Mouse (Mus musculus): ENCODE measurements at regions not wholly inside any gene's neighbourhood (a gene's known extent, or its start where the extent isn't known, plus 50 kb on each side); places are given as distances from the start of the nearest gene placed in this dataset.
A peak's percentile ranks its signal among the peaks of the same experiment; 100 is the strongest.

DNA sequence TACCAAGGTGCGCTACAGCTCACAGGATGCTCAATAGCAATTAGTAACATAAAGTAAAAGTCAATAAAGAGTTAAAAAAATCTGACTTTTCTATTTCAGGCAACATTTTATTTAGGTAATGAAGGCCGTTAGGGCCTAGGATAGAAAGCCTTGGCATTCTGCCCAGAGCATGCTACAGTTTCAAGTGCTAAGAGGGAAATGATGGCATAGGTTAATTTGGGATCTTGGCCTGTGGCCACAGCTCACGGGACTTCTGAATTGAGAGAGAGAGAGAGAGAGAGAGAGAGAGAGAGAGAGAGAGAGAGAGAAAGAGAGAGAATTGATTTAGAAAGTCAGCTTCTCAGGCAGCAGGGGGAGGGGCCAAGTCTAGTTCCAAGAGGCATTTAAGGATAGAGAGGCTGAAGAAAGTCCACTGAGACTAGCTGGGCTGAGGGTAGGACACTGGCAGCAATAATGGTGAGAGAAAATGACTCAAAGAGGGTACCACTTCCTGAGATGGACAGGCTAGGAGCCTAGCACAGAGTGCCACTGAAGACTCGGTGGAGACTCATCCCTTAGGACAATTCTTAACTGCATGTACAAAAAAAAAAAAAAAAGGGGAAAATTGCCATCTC, 52.6 kb upstream of the Klf14 start:
- TF ChIP-seq CTCF (IDR thresholded peaks at IDR 0.05; ENCODE audit: low read depth), result no peak
- H3K4me1 ChIP-seq (replicated peaks; ENCODE audit: insufficient read depth, low read length), result no peaks in the 10 kb centered on the region
- no peaks in the 10 kb centered on the region for H3K36me3 ChIP-seq (ENCODE audit: insufficient read depth, low read length)
- ATAC-seq (replicated peaks; ENCODE audit: low FRiP score, low read depth), result no peak
- no peak overlapping the region for H3K9ac ChIP-seq (ENCODE audit: low read depth, low read length)
- H3K27me3 ChIP-seq (ENCODE audit: insufficient read depth, low read length), result no peaks in the 10 kb centered on the region
- 24% methylated on average over 4 of the region's 4 CpGs for WGBS
- no peaks in the 10 kb centered on the region; the same call in 1 of the 2 replicates for H3K9me3 ChIP-seq (replicated peaks; ENCODE audit: low read length)
- H3K27ac ChIP-seq, result no peak overlapping the region
- H3K4me2 ChIP-seq (ENCODE audit: low read length), result no peak overlapping the region
- peak; percentile 85 for DNase-seq (ENCODE audit: low spot score)
- H3K4me3 ChIP-seq (replicated peaks; ENCODE audit: low read depth, low read length), result no peak overlapping the region

DNA sequence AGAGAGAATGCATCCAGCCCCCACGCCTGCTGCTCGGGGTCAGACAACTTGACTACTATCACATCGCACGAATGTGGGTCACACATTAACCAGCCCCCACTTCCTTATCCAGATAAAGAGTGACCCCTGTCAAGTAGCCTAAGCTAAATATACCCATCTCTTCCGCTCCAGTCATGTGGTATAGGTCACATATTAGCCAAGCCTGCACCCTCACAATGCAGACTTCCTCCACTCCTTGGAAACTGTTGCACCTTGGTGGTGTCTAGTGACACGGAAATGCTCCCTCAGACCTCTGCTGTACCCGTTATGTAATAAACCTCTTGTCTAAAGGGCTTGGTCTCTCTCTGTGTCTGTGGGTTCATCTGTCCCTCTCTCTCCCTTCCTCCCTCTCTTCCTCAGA, 57.7 kb upstream of the Klf14 start:
- Histone ChIP-seq H3K27me3 (ENCODE audit: insufficient read depth, low read length) (no peaks in the 10 kb centered on the region), H3K4me3 (replicated peaks; ENCODE audit: low read depth, low read length) (no peak overlapping the region), H3K4me2 (ENCODE audit: low read length) (no peak overlapping the region), H3K9ac (ENCODE audit: low read depth, low read length) (no peak overlapping the region), H3K27ac (no peak overlapping the region), H3K4me1 (replicated peaks; ENCODE audit: insufficient read depth, low read length) (no peaks in the 10 kb centered on the region), H3K9me3 (replicated peaks; ENCODE audit: low read length) (no peaks in the 10 kb centered on the region), H3K36me3 (ENCODE audit: insufficient read depth, low read length) (no peaks in the 10 kb centered on the region)
- DNase-seq (ENCODE audit: low spot score) (no peak), ATAC-seq (replicated peaks; ENCODE audit: low FRiP score, low read depth) (no peak)
- no peak for TF ChIP-seq CTCF (IDR thresholded peaks at IDR 0.05; ENCODE audit: low read depth)
- WGBS, result 22% methylated on average over 7 of the region's 7 CpGs

DNA sequence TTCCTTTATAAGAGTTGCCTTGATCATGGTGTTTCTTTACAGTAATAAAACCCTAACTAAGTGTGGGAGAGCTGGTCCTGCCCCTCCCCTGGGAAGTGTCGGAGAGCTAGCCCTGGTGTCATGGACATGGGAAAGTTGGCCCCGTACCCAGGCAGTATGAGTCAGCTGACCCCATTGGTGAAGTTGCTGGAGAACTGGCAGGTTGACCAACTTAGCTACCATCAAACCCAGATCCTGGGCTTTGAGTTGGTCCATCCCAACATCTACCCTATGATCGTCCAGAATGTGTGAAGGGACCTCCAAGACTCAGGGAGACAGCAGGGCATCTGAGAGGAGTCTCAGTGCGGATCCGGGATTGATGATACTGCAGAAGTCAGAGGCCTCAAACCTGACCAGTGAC, 62.9 kb upstream of the Klf14 start:
- H3K9ac ChIP-seq (ENCODE audit: low read depth, low read length), result no peak overlapping the region
- no peaks in the 10 kb centered on the region for H3K4me1 ChIP-seq (replicated peaks; ENCODE audit: insufficient read depth, low read length)
- ATAC-seq (replicated peaks; ENCODE audit: low FRiP score, low read depth) (no peak), DNase-seq (ENCODE audit: low spot score) (no peak)
- no peak overlapping the region for H3K4me2 ChIP-seq (ENCODE audit: low read length)
- H3K9me3 ChIP-seq (replicated peaks; ENCODE audit: low read length), result no peaks in the 10 kb centered on the region
- no peaks in the 10 kb centered on the region for H3K27me3 ChIP-seq (ENCODE audit: insufficient read depth, low read length)
- no peak overlapping the region for H3K27ac ChIP-seq
- no peak for TF ChIP-seq CTCF (IDR thresholded peaks at IDR 0.05; ENCODE audit: low read depth)
- WGBS, result 80% methylated on average over 5 of the region's 5 CpGs
- H3K36me3 ChIP-seq (ENCODE audit: insufficient read depth, low read length), result no peaks in the 10 kb centered on the region
- H3K4me3 ChIP-seq (replicated peaks; ENCODE audit: low read depth, low read length), result no peak overlapping the region

DNA sequence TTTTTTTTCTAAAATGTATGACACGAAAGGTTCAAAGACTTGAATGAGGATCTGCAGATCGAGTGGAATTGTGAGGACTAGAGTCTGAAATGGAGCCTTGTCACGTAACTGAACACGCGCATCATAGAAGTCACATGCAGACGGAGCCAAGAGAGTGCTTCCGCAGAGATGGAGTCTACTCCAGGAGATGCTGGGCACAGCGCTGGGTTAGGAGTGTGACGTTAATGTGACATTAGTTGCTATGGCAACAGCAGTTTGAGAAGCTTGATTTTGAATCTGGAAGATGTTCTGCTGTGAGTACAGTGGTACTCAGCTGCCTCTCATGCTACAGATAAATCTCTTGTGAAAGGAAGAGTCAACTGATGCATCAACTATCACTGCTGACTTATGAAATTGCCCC, 70.9 kb upstream of the Klf14 start:
- Histone ChIP-seq H3K27me3 (ENCODE audit: insufficient read depth, low read length) (no peaks in the 10 kb centered on the region), H3K4me3 (replicated peaks; ENCODE audit: low read depth, low read length) (no peak overlapping the region), H3K4me1 (replicated peaks; ENCODE audit: insufficient read depth, low read length) (no peaks in the 10 kb centered on the region), H3K9ac (ENCODE audit: low read depth, low read length) (no peak overlapping the region), H3K36me3 (ENCODE audit: insufficient read depth, low read length) (no peaks in the 10 kb centered on the region), H3K9me3 (replicated peaks; ENCODE audit: low read length) (no peaks in the 10 kb centered on the region), H3K4me2 (ENCODE audit: low read length) (no peak overlapping the region), H3K27ac (no peak overlapping the region)
- no peak for TF ChIP-seq CTCF (IDR thresholded peaks at IDR 0.05; ENCODE audit: low read depth)
- DNase-seq (ENCODE audit: low spot score) (no peak), ATAC-seq (replicated peaks; ENCODE audit: low FRiP score, low read depth) (no peak)
- WGBS, result 89% methylated on average over 9 of the region's 9 CpGs

DNA sequence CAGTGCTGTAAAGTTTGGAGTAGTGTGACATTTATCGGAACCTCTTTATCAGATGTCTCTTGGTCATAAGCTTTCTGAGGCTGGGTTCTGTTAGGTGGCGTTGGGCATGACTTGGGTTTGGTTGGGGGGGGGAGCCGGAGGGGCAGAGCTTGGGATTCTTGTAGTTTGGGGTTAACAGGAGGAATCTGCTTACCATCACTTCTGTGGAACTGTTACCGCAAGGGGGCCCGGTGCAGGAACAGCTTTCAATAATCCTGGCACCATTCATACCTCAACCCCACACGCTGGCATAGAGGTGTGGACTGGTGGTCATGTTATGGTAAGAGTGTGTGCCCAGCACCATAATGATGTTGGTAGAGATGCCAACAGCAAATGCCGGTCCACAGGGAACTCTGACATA, 72.1 kb upstream of the Klf14 start:
- H3K4me2 ChIP-seq (ENCODE audit: low read length), result no peak overlapping the region
- 85% methylated on average over 7 of the region's 7 CpGs for WGBS
- H3K9ac ChIP-seq (ENCODE audit: low read depth, low read length), result no peak overlapping the region
- no peak for TF ChIP-seq CTCF (IDR thresholded peaks at IDR 0.05; ENCODE audit: low read depth)
- H3K27ac ChIP-seq, result no peak overlapping the region
- H3K9me3 ChIP-seq (replicated peaks; ENCODE audit: low read length), result no peaks in the 10 kb centered on the region
- H3K36me3 ChIP-seq (ENCODE audit: insufficient read depth, low read length), result no peaks in the 10 kb centered on the region
- no peak for ATAC-seq (replicated peaks; ENCODE audit: low FRiP score, low read depth)
- DNase-seq (ENCODE audit: low spot score), result no peak
- H3K4me1 ChIP-seq (replicated peaks; ENCODE audit: insufficient read depth, low read length), result no peaks in the 10 kb centered on the region
- H3K4me3 ChIP-seq (replicated peaks; ENCODE audit: low read depth, low read length), result no peak overlapping the region
- no peaks in the 10 kb centered on the region for H3K27me3 ChIP-seq (ENCODE audit: insufficient read depth, low read length)

DNA sequence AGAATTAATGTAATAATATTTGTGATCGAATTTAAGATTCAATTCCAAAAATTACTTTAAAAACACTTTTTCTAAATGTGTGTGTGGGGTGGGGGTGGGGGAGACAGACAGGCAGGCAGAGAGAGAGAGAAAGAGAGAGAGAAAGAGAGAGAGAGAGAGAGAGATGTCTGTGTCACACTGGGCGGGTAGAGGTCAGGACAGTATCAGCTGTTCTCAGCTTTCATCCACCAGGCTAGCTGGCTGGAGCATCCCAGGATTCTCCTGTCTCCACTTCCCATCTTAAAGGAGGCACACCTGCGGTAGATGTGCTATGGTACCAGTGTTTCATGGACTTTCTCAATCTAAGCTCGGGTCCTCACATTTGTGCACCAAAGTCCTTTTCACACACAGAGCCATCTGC, 73.3 kb upstream of the Klf14 start:
- H3K4me2 ChIP-seq (ENCODE audit: low read length), result no peak overlapping the region
- TF ChIP-seq CTCF (IDR thresholded peaks at IDR 0.05; ENCODE audit: low read depth), result no peak
- 88% methylated on average over 4 of the region's 4 CpGs for WGBS
- H3K4me3 ChIP-seq (replicated peaks; ENCODE audit: low read depth, low read length), result no peak overlapping the region
- no peaks in the 10 kb centered on the region for H3K4me1 ChIP-seq (replicated peaks; ENCODE audit: insufficient read depth, low read length)
- H3K27me3 ChIP-seq (ENCODE audit: insufficient read depth, low read length), result no peaks in the 10 kb centered on the region
- ATAC-seq (replicated peaks; ENCODE audit: low FRiP score, low read depth) (no peak), DNase-seq (ENCODE audit: low spot score) (no peak)
- no peak overlapping the region for H3K9ac ChIP-seq (ENCODE audit: low read depth, low read length)
- no peak overlapping the region for H3K27ac ChIP-seq
- H3K36me3 ChIP-seq (ENCODE audit: insufficient read depth, low read length), result no peaks in the 10 kb centered on the region
- H3K9me3 ChIP-seq (replicated peaks; ENCODE audit: low read length), result no peaks in the 10 kb centered on the region

All from kidney, postnatal 0 days (tissue).